8 mouse cellular contexts compared by ENCODE assay signal in the genomic region with DNA sequence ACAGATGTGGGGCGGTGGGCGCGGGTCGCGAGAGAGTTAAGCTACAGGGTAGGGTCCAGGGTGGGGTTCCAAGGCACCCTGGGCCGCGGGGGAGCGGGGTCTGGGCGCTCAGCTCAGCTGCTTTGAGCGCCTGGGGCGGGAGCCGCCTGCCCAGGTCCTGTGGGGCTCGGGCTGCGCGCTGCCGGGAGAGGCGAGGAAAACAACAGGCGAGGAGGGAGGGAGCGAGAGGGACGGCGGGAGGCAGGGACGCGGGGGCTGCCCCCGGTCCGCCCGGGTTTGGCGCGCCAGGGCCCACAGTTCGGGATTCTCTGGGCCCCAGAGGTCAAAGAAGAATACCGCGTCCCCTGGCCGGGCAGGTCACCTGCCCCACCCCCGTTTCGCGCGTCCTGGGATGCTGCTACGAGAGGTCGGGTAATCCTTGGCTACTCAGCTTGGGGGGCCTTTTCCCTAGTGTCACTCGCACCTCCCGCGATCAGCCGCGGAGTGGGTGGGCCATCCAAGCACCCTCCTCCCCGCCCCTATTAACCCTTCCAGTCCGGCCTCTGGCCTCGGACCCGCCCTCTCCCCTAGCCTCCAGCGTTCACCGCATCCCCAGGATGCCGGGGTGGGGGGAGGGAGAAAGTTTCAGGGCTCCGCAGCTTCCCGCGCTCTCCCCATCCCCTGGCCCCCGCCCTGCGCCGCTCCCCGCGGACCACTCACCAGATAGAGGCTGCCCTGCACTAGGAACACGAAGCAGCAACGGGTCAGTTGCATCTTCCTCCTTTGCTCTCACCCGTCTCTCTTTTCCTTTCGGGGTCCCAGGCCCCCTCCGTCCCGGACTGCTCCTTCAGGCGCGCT. TPM values are rescaled to one million over a fixed set of nuclear protein-coding genes. Genes with fewer than 3 reads are reported as not detected.
DNase-seq lines count a peak whose midpoint lies in the region; ATAC-seq and TF ChIP-seq lines count a peak whose summit lies in the region.

No protein-coding gene starts in this region.

- TF ChIP-seq POLR2A in testis, adult 2 months (IDR thresholded peaks at IDR 0.05; ENCODE audit: control insufficient read depth, low read depth, low read length), result no peak

- under 1% methylated on average over 66 of the region's 66 CpGs for WGBS in hindbrain, embryonic 10.5 days

- DNase-seq in adrenal gland, adult 2 months, result peak; percentile 38
- no peak for DNase-seq in adrenal gland, postnatal 36 days
- no peak for DNase-seq in testis, postnatal 14 days (ENCODE audit: low spot score)
- peak; percentile 45 for DNase-seq in hindbrain, embryonic 10.5 days (ENCODE audit: low spot score)
- DNase-seq in lung, postnatal 10 days, result peak; percentile 22
- DNase-seq in frontal cortex, postnatal 10 days (ENCODE audit: low spot score in 2 of 2), result no peak

- peaks cover 11% of the 10 kb centered on the region for H3K4me1 ChIP-seq in testis, adult 2 months (ENCODE audit: control insufficient read depth, insufficient read depth, low read length)
- peaks cover 63% of the 10 kb centered on the region for H3K4me1 ChIP-seq in hindbrain, embryonic 10.5 days (replicated peaks)

- no peaks in the 10 kb centered on the region for H3K36me3 ChIP-seq in testis, adult 2 months (ENCODE audit: control insufficient read depth, insufficient read depth, low read length)
- H3K36me3 ChIP-seq in hindbrain, embryonic 10.5 days, result no peaks in the 10 kb centered on the region

- peak overlapping the region; percentile 71 for H3K4me3 ChIP-seq in testis, adult 2 months (ENCODE audit: control insufficient read depth, low read depth, low read length)
- peak overlapping the region; percentile 59 for H3K4me3 ChIP-seq in hindbrain, embryonic 10.5 days

- H3K27me3 ChIP-seq in testis, adult 2 months (ENCODE audit: control insufficient read depth, insufficient read depth, low read length), result no peaks in the 10 kb centered on the region; the same call in 1 of the 2 replicates
- H3K27me3 ChIP-seq in hindbrain, embryonic 10.5 days (ENCODE audit: insufficient read depth, poor library complexity, severe bottlenecking), result peaks cover 84% of the 10 kb centered on the region

- no peak for TF ChIP-seq CTCF in testis, adult 2 months (IDR thresholded peaks at IDR 0.05; ENCODE audit: control insufficient read depth, insufficient read depth, insufficient replicate concordance, low read depth, low read length)

- H3K27ac ChIP-seq in testis, adult 2 months (ENCODE audit: control insufficient read depth, insufficient read depth, low read depth, low read length), result no peak overlapping the region; the same call in 1 of the 2 replicates
- peak overlapping the region; percentile 76 for H3K27ac ChIP-seq in hindbrain, embryonic 10.5 days

- no peaks in the 10 kb centered on the region for H3K9me3 ChIP-seq in hindbrain, embryonic 10.5 days

- no peak for ATAC-seq in frontal cortex, adult (ENCODE audit: low TSS enrichment)

RNA-seq across cellular contexts. Expression of a gene that starts 0.7 kb away (rescaled TPM):
- 1 to 10 TPM; 1.9 to 6.2 TPM for total RNA-seq in adrenal gland, adult 2 months (2021)
- polyA plus RNA-seq in adrenal gland, adult 2 months (2012; rRNA removed), result 1.6 and 2.6 TPM in 2 replicates
- 1 to 10 TPM; 1.6 to 6.0 TPM for total RNA-seq in adrenal gland, postnatal 36 days (2021)
- 1.9 and 2.0 TPM in 2 replicates for polyA plus RNA-seq in testis, adult 2 months (2012; rRNA removed)
- 0.46 and 0.75 TPM in 2 replicates for polyA plus RNA-seq in hindbrain, embryonic 10.5 days (2016; fragmentation: Nextera tagmentation; extraction: Ambion mirVana)

Comparison
In these comparisons a context has a peak if more than half of its experiments do, and no peak if none do; other contexts are left out.
1. DNase-seq: peak in adrenal gland, adult 2 months (single experiment), hindbrain, embryonic 10.5 days (single experiment) and lung, postnatal 10 days (single experiment); none in adrenal gland, postnatal 36 days (0 of 2), testis, postnatal 14 days (single experiment) and frontal cortex, postnatal 10 days (0 of 2).